Mouse (Mus musculus) G1E (cell line): ENCODE data around the gene Slc35c2.

Source experiments
- CTCF ChIP-seq: IDR thresholded peaks from 2 replicates; pipeline ENCODE4 v1.5.1; 2012; ENCODE audit warnings: low read depth, low read length, inconsistent platforms, mixed read lengths
- GATA1 ChIP-seq: IDR thresholded peaks from 2 replicates; pipeline ENCODE4 v1.6.1; 2012; ENCODE audit warnings: borderline replicate concordance, low read length, inconsistent platforms, mixed read lengths
- GATA2 ChIP-seq: IDR thresholded peaks from 2 replicates; pipeline ENCODE4 v1.6.1; 2012; ENCODE audit warnings: low read depth, low read length, inconsistent platforms, borderline replicate concordance
- POLR2AphosphoS5 ChIP-seq: IDR thresholded peaks from 2 replicates; pipeline ENCODE4 v1.6.1; 2012; ENCODE audit warnings: low read depth, low read length, inconsistent platforms; ENCODE audit not compliant: insufficient replicate concordance
- TAL1 ChIP-seq: conservative IDR thresholded peaks from 2 replicates; pipeline ENCODE4 v1.6.1; 2012; ENCODE audit warnings: low read depth, low read length, inconsistent platforms, mixed read lengths

DNA sequence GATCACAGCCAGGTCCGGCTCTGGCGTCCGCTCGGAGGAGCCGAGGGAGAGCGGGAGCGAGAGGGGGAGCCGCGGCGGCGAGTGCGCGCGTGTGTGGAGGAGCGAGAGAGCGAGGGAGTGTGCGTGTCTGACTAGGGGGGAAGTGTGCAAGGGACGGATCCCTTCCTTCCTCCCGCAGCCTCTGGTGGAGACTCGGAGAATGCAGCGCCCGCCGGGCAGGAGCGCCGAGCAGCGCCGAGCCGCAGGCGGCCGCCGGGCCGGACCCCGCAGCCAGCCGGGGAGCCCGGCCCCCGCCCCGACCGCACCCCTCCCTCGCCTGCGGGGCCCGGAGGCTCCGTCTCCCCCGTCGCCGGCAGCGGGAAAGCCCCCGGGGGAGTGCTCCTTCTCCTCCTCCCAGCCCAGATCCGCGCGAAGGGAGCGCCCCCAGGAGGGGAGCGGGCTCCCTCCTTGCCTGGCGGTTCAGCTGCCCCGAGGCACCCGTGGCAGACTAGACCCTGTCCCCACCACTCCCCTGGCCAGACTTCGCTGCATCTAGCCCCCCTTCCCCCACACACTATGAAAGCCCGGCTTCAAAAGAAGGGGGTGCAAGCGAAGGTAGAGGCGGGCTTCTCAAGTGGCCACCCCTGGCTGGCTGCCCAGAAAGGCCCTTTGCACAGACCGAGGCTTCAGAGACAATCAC lies 52.9 kb downstream of the Slc35c2 start, which contains the start of gene Cdh22:
- TF ChIP-seq POLR2AphosphoS5 = no peak
- TF ChIP-seq CTCF = no peak
- TF ChIP-seq TAL1 = no peak
- TF ChIP-seq GATA1 = no peak
- TF ChIP-seq GATA2 = no peak
